Mouse (Mus musculus) MEL (cell line): ENCODE measurements around the gene Notch4. TPM values are rescaled to one million over a fixed set of nuclear protein-coding genes. Genes with fewer than 3 reads are reported as not detected.

Source experiments
- DNase-seq: peaks from one replicate; pipeline ENCODE4 v3.0.0; 2011; ENCODE audit warnings: low read depth, low spot score
- H3K27ac ChIP-seq: 2 replicates; pipeline ENCODE4 v1.5.1; 2012; ENCODE audit warnings: low read depth, mild to moderate bottlenecking, control low read depth, low read length, moderate library complexity; ENCODE audit not compliant: control insufficient read depth
- H3K27me3 ChIP-seq, 2 experiments: fragments of 150-350 bp in 1 of 2; sonication (generic) in 1 of 2; 2 replicates each; pipeline ENCODE4 v1.6.1; 2012; ENCODE audit warnings: low read length in 2 of 2, mild to moderate bottlenecking in 2 of 2, improper control_type of control experiment in 1 of 2, moderate library complexity in 1 of 2; ENCODE audit not compliant: insufficient read depth in 2 of 2, control insufficient read depth in 1 of 2
- H3K36me3 ChIP-seq, 2 experiments: 2 replicates each; pipeline ENCODE4 v1.6.1; 2012 to 2014; ENCODE audit warnings: low read length in 2 of 2, improper control_type of control experiment in 1 of 2, inconsistent platforms in 1 of 2, mild to moderate bottlenecking in 1 of 2; ENCODE audit not compliant: insufficient read depth in 2 of 2, control insufficient read depth in 1 of 2
- H3K4me1 ChIP-seq, 2 experiments: fragments of 150-350 bp in 1 of 2; sonication (generic) in 1 of 2; 2 replicates each; pipeline ENCODE4 v1.6.1; 2012; ENCODE audit warnings: low read length in 2 of 2, improper control_type of control experiment in 1 of 2, mild to moderate bottlenecking in 1 of 2; ENCODE audit not compliant: insufficient read depth in 2 of 2, control insufficient read depth in 1 of 2
- H3K4me3 ChIP-seq, 2 experiments: fragments of 150-350 bp in 1 of 2; sonication (generic) in 1 of 2; 2 replicates each; pipeline ENCODE4 v1.5.1; 2012; ENCODE audit warnings: low read depth in 2 of 2, low read length in 2 of 2, mild to moderate bottlenecking in 2 of 2, moderate library complexity in 2 of 2, control low read depth in 1 of 2, improper control_type of control experiment in 1 of 2; ENCODE audit not compliant: control insufficient read depth in 1 of 2, insufficient read depth in 1 of 2
- H3K79me2 ChIP-seq: 2 replicates; pipeline ENCODE4 v1.6.1; 2012; ENCODE audit warnings: mild to moderate bottlenecking, low read length, moderate library complexity; ENCODE audit not compliant: control insufficient read depth, poor library complexity, insufficient read depth
- H3K9ac ChIP-seq: 2 replicates; pipeline ENCODE4 v1.6.1; 2012; ENCODE audit warnings: low read depth, mild to moderate bottlenecking, control low read depth, low read length, moderate library complexity; ENCODE audit not compliant: control insufficient read depth, poor library complexity, severe bottlenecking
- H3K9me3 ChIP-seq: fragments of 150-350 bp; sonication (generic); replicated peaks from 2 replicates; pipeline ENCODE4 v1.6.1; 2012; ENCODE audit warnings: mild to moderate bottlenecking, low read length, improper control_type of control experiment, moderate library complexity; ENCODE audit not compliant: insufficient read depth
- CHD1 ChIP-seq: IDR thresholded peaks from 2 replicates; pipeline ENCODE4 v1.6.1; 2012; ENCODE audit warnings: low read depth, mild to moderate bottlenecking, inconsistent platforms, low read length, improper control_type of control experiment
- CTCF ChIP-seq, 3 experiments: IDR thresholded peaks in 2 of 3; conservative IDR thresholded peaks in 1 of 3; 2 replicates each; pipeline ENCODE4 v1.5.1; 2011 to 2012; ENCODE audit warnings: low read length in 3 of 3, low read depth in 2 of 3, mild to moderate bottlenecking in 2 of 3, improper control_type of control experiment in 1 of 3, inconsistent platforms in 1 of 3, mixed read lengths in 1 of 3, moderate library complexity in 1 of 3; ENCODE audit not compliant: control insufficient read depth in 1 of 3, insufficient read depth in 1 of 3, poor library complexity in 1 of 3, severe bottlenecking in 1 of 3
- E2F4 ChIP-seq: IDR thresholded peaks from 2 replicates; pipeline ENCODE4 v1.6.1; 2011; ENCODE audit warnings: low read depth, low read length, improper control_type of control experiment, borderline replicate concordance
- EP300 ChIP-seq, 2 experiments: IDR thresholded peaks; 2 replicates each; pipeline ENCODE4 v1.6.1; 2011; ENCODE audit warnings: improper control_type of control experiment in 2 of 2, low read length in 2 of 2, low read depth in 1 of 2, mild to moderate bottlenecking in 1 of 2
- GABPA ChIP-seq: IDR thresholded peaks from 2 replicates; pipeline ENCODE4 v1.6.1; 2012; ENCODE audit warnings: low read depth, mild to moderate bottlenecking, inconsistent platforms, low read length, improper control_type of control experiment, moderate library complexity
- MAFK ChIP-seq: IDR thresholded peaks from 2 replicates; pipeline ENCODE4 v1.6.1; 2011; ENCODE audit warnings: low read depth, mild to moderate bottlenecking, low read length, improper control_type of control experiment, borderline replicate concordance
- MAX ChIP-seq: IDR thresholded peaks from 2 replicates; pipeline ENCODE4 v1.6.1; 2011; ENCODE audit warnings: low read length, improper control_type of control experiment
- MEF2A ChIP-seq: IDR thresholded peaks from 2 replicates; pipeline ENCODE4 v1.6.1; 2014; ENCODE audit warnings: low read depth, mild to moderate bottlenecking, inconsistent platforms, low read length, improper control_type of control experiment; ENCODE audit not compliant: poor library complexity, insufficient replicate concordance, severe bottlenecking; ENCODE audit errors: extremely low read depth
- MXI1 ChIP-seq: IDR thresholded peaks from 2 replicates; pipeline ENCODE4 v1.6.1; 2011; ENCODE audit warnings: mild to moderate bottlenecking, low read depth, low read length, improper control_type of control experiment
- POLR2A ChIP-seq, 2 experiments: IDR thresholded peaks; 2 replicates each; pipeline ENCODE4 v1.6.1; 2011 to 2012; ENCODE audit warnings: low read length in 2 of 2, mild to moderate bottlenecking in 2 of 2, control low read depth in 1 of 2, improper control_type of control experiment in 1 of 2, low read depth in 1 of 2, moderate library complexity in 1 of 2; ENCODE audit not compliant: control insufficient read depth in 1 of 2, insufficient read depth in 1 of 2, poor library complexity in 1 of 2
- POLR2AphosphoS2 ChIP-seq: IDR thresholded peaks from 2 replicates; pipeline ENCODE4 v1.6.1; 2011; ENCODE audit warnings: low read length, improper control_type of control experiment
- RAD21 ChIP-seq: IDR thresholded peaks from 2 replicates; pipeline ENCODE4 v1.6.1; 2011; ENCODE audit warnings: mild to moderate bottlenecking, low read depth, low read length, improper control_type of control experiment
- RCOR1 ChIP-seq: IDR thresholded peaks from 2 replicates; pipeline ENCODE4 v1.6.1; 2012; ENCODE audit warnings: low read depth, mild to moderate bottlenecking, inconsistent platforms, low read length, improper control_type of control experiment
- SIN3A ChIP-seq: IDR thresholded peaks from 2 replicates; pipeline ENCODE4 v1.6.1; 2012; ENCODE audit warnings: low read length, improper control_type of control experiment, inconsistent platforms
- TBP ChIP-seq: IDR thresholded peaks from 2 replicates; pipeline ENCODE4 v1.8.0; 2011; ENCODE audit warnings: low read depth, low read length, improper control_type of control experiment
- UBTF ChIP-seq: IDR thresholded peaks from 2 replicates; pipeline ENCODE4 v1.6.1; 2012; ENCODE audit warnings: low read depth, mild to moderate bottlenecking, inconsistent platforms, low read length, improper control_type of control experiment, moderate library complexity, borderline replicate concordance; ENCODE audit not compliant: insufficient read depth
- ZKSCAN1 ChIP-seq: IDR thresholded peaks from 2 replicates; pipeline ENCODE4 v1.6.1; 2012; ENCODE audit warnings: low read depth, mild to moderate bottlenecking, inconsistent platforms, low read length, improper control_type of control experiment, moderate library complexity
- ZMIZ1 ChIP-seq: IDR thresholded peaks from 2 replicates; pipeline ENCODE4 v1.6.1; 2012; ENCODE audit warnings: low read depth, mild to moderate bottlenecking, inconsistent platforms, low read length, improper control_type of control experiment, moderate library complexity
- ZNF384 ChIP-seq: IDR thresholded peaks from 2 replicates; pipeline ENCODE4 v1.6.1; 2012; ENCODE audit warnings: low read depth, mild to moderate bottlenecking, inconsistent platforms, low read length, improper control_type of control experiment
- polyA plus RNA-seq, 2 experiments: library from polyadenylated mRNA; stranded (reverse) in 1 of 2; unstranded in 1 of 2; fragments of >175 nt in 1 of 2; fragments of >200 nt in 1 of 2; gene quantifications; 2 replicates each; pipeline versions ENCODE4 v1.2.1 to v1.2.4; 2012; ENCODE audit warnings: low replicate concordance in 2 of 2, low read depth in 1 of 2; ENCODE audit not compliant: insufficient read length in 2 of 2, insufficient read depth in 1 of 2, missing spikeins in 1 of 2
- total RNA-seq: library from RNA; depleted of rRNA; stranded (reverse); fragments of 300-350 nt; gene quantifications from 2 replicates; pipeline ENCODE4 v1.2.3, GENCODE M21; 2012

The Notch4 gene
- total and polyA plus RNA-seq, 3 experiments = 0.15 to 21.9 (median 0.33) TPM

- Histone ChIP-seq H3K27me3 (no peaks in the 10 kb centered on the region; a peak in 1 of 4 replicates), H3K4me3 (no peak overlapping the region), H3K36me3 (peaks cover 0 to 11% of the 10 kb centered on the region in 2 experiments; a peak in 2 of 4 replicates), H3K27ac (no peak overlapping the region), H3K9ac (no peak overlapping the region), H3K4me1 (peaks cover 0 to 26% of the 10 kb centered on the region in 2 experiments; a peak in 3 of 4 replicates), H3K79me2 (peaks cover 16% of the 10 kb centered on the region), H3K9me3 (no peaks in the 10 kb centered on the region)
- no peak for TF ChIP-seq POLR2A (IDR thresholded peaks at IDR 0.05; ENCODE audit: control insufficient read depth in 1 of 2, insufficient read depth in 1 of 2, low read depth in 1 of 2, low read length in 2 of 2, poor library complexity in 1 of 2)
- TF ChIP-seq EP300 (IDR thresholded peaks at IDR 0.05; ENCODE audit: low read depth in 1 of 2, low read length in 2 of 2) = no peak
- TF ChIP-seq RCOR1 = no peak
- TF ChIP-seq POLR2AphosphoS2 = no peak
- TF ChIP-seq MXI1 = no peak
- TF ChIP-seq TBP = no peak
- no peak for TF ChIP-seq MAX
- no peak for TF ChIP-seq CTCF (IDR thresholded peaks at IDR 0.05 in 2 of 3, conservative IDR thresholded peaks at IDR 0.05 in 1 of 3; ENCODE audit: control insufficient read depth in 1 of 3, insufficient read depth in 1 of 3, low read depth in 2 of 3, low read length in 3 of 3, poor library complexity in 1 of 3, severe bottlenecking in 1 of 3)
- no peak for TF ChIP-seq GABPA
- TF ChIP-seq ZMIZ1 = no peak
- TF ChIP-seq MAFK = no peak
- TF ChIP-seq ZKSCAN1 = no peak
- TF ChIP-seq ZNF384 = no peak
- TF ChIP-seq UBTF = no peak
- no peak for TF ChIP-seq SIN3A
- TF ChIP-seq E2F4 = no peak
- no peak for TF ChIP-seq CHD1
- DNase-seq = no peak
Measured at GRCm38 (mm10) chr17:34629796-34630603, 65.9 kb downstream of the Notch4 start.

GRCm38 (mm10) chr17:34630761-34631301, 66.8 kb downstream of the Notch4 start:
- Histone ChIP-seq H3K27ac (no peak overlapping the region), H3K27me3 (no peaks in the 10 kb centered on the region; a peak in 2 of 4 replicates), H3K4me1 (peaks cover 0 to 27% of the 10 kb centered on the region in 2 experiments; a peak in 3 of 4 replicates), H3K4me3 (peak overlapping the region; percentile 23 to 27; a peak in 2 of 4 replicates), H3K9ac (peak overlapping the region; percentile 32; the same call in 1 of the 2 replicates), H3K9me3 (no peaks in the 10 kb centered on the region), H3K79me2 (peaks cover 11% of the 10 kb centered on the region), H3K36me3 (peaks cover 0 to 11% of the 10 kb centered on the region in 2 experiments; a peak in 2 of 4 replicates)
- no peak for DNase-seq
- no peak for TF ChIP-seq RAD21
- TF ChIP-seq MEF2A = no peak
